Mouse (Mus musculus) cerebellum, postnatal 10 days (tissue): ENCODE measurements at regions not wholly inside any gene's neighbourhood (a gene's known extent, or its start where the extent isn't known, plus 50 kb on each side); places are given as distances from the start of the nearest gene placed in this dataset.
A peak's percentile ranks its signal among the peaks of the same experiment; 100 is the strongest.

Experiments
- DNase-seq, 2 experiments: peaks; one replicate each; pipeline ENCODE4 v3.0.0; 2021; ENCODE audit warnings: mixed read lengths in 2 of 2

DNA sequence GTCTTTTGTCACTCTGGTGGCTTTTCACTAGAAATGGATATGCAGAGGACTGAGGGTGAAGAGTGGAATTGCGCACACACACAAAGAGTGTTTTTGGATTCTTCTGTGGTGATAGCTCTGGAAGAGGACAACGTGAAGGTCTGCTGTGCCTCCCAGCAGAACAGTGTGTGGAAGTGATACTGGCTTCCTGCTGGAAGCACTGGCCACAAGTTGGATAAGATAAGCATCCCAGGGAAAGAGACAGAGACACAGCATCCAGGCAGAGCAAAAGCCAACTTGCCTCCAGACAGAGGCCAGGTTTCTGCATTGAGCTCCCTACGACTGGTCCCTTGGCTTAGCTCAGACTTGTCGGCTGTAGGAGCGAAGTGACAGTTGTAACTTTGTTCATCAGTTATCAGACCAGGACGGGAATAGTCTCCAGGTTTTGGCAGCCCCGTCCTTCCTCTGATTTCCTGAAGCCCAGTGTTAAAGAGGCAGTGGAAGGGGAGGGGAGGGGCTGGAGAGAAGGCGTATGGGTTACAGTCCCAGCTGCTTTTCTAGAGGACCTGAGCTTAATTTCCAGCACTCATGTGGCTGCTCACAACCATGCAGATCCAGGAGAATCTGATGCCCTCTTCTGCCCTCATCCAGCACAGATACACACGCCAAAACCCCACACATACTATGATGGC lies 89.2 kb downstream of the Tmem170b start:
- no peak for DNase-seq

DNA sequence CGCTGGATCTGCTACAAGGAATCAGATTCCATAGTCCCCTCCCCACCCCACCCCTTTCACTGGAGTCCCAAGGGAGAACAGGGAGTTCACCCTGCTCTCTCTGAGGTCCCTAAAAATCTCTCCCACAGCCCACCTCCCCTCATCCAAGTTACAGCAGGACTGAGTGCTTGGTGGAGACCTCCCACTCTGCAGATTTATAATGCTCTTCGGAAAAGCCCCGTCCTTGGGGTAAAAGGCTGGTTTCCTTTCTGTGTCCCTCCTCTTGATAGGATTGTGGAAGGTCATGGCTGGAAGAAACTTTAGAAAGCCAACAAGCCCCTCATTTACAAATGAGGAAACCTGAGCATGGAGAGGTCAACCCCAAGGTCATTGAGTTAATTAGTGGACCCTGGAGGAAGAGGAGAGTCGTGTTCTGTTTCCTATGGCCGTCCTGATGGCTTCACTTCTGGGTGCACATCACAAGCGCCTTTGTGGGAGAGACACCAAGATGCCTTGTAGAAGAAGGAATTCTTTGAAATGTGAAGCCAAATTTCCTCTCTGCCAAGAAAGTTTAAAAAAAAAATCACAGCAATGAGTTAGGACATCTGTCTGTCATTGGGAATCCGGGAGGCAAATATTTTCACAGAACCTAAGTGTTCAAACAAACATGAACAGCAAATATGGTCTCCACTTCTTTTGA lies 91.2 kb downstream of the Tmem170b start:
- no peak for DNase-seq

DNA sequence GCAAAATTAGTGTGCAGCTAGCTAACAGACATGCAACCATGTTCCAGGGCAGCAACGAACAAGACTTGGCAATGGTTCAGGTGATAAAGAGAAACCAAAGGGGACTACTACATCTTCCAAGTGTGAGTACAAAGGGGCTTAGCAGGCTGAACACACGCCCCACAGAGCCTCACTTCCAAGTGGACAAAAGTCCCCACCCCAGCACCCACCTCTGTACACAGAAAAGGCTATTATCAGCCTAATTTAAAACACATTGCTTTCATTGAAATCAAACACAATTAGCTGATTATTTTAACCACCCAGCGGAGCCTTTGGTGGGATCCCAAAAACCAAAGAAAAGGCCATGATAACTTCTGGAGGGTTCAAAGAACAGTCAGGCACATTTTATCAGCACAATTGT lies 95.6 kb downstream of the Tmem170b start:
- DNase-seq = no peak

- no peak for DNase-seq
Observed at GRCm38 (mm10) chr13:41701829-41702231, 96.1 kb downstream of the Tmem170b start.

DNA sequence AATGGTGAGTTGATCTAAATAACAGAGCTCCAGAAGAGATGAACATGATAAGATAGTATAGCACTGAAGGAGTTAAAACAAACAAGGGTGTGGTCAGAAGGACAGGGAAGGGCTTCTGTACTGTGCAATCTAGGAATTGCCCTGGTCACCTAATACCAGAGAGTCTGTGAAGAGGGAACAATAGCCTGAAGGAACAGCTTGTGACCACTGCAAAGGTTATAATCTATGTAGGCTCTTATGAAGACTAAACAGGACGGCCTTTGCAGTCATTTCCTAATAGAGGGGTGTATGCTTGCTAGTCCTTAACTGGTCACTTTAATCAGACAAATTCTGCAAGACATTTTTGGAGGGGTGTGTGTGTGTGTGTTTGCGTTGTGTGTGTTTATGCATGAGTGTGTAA lies 97.5 kb downstream of the Tmem170b start:
- no peak for DNase-seq

DNA sequence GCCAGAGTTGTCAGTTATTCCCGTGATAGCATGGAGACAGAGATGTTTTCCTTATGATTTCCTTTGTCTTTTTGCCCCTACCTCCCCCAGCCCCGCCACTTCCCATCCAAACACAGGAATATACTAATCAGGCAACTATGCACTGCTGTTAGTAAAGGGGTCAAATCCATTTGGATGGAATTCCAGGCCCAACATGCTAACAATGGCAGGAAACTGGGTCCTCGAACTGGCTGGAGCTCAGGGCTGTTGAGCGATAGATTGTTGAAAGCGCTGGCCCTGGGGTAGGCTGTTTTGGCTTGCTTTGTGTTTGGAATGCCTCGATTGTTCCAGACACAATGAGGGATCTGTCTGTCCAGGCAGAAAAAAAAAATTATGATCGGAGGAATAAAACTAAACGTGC lies 97.9 kb downstream of the Tmem170b start:
- no peak for DNase-seq

DNA sequence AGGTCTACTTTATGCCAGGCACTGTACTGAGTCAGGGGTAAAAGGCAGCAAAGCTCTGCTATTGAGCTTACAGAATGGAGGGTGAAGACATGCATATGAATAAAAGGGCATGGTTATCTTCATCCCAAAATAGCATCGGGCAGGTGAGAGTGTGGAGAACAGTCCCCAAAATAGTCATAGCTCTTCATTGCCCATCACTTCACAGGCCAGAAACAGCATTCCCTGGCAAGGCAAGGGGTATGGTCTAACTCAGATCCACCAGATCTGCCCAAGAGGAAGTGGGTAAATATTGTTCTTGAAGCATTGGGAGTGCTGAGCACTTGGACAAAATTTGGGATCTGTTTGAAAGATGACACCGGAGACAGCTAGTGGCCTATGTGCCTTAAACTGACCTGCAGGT lies 99.1 kb downstream of the Tmem170b start:
- no peak for DNase-seq

DNA sequence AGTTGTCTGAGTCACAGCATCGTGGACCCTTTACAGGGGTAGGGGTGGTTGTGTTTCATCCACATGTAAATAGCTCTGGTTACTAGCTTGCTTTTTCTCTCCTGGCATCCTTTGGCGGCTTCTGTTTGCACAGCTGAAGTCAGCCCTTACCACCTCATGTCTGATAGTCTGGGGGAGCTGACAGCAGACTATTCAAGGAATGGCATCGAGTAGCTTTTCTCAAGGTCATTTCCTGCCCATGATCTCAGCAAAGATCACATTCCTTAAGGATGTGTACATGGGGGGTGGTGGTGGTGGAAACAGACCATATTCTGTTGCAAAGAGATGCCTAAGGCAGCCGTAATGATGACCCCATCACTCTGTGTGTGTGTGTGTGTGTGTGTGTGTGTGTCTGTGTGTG lies 99.9 kb downstream of the Tmem170b start:
- no peak for DNase-seq

GRCm38 (mm10) chr13:41707811-41708210 lies 102.1 kb downstream of the Tmem170b start:
- no peak for DNase-seq

DNA sequence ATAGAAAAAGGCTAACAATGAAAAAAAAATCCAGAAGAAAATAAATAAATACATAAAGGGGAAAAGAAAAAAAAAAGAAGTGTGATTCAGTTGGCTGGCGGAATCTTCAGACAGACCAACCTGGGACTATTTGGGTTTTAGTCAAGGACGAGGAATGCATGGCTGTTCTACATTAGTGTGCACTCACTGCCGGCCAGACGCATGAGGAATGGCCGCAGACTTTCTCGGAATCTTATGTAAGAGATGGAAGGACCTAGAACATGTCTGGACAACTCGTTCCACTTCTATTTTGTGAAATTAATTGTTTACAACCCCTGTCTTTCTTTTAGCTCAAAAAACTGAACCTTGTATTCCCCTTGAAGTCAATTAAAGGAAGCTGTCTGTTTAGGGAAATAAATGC lies 103.4 kb downstream of the Tmem170b start:
- peak in 1 of 2 experiments; percentile 5 for DNase-seq

- peak; percentile 94 to 96 for DNase-seq
Observed at GRCm38 (mm10) chr13:41709475-41710227, 103.9 kb downstream of the Tmem170b start.

- no peak for DNase-seq
Observed at GRCm38 (mm10) chr13:41712616-41713015, 106.9 kb downstream of the Tmem170b start.
